Mouse (Mus musculus) ES-Bruce4 (cell line): Measurements from ENCODE around the gene Flad1. TPM values are rescaled to one million over a fixed set of nuclear protein-coding genes. Genes with fewer than 3 reads are reported as not detected.

Source experiments
- H3K27ac ChIP-seq: 2 replicates; pipeline ENCODE4 v1.5.1; 2012; ENCODE audit warnings: low read length, inconsistent platforms; ENCODE audit not compliant: insufficient read depth
- H3K27me3 ChIP-seq: 2 replicates; pipeline ENCODE4 v1.6.1; 2012; ENCODE audit warnings: mild to moderate bottlenecking, low read length, inconsistent platforms; ENCODE audit not compliant: control insufficient read depth, poor library complexity, insufficient read depth, severe bottlenecking
- H3K36me3 ChIP-seq: 2 replicates; pipeline ENCODE4 v1.6.1; 2012; ENCODE audit warnings: inconsistent platforms, mild to moderate bottlenecking, low read length, moderate library complexity; ENCODE audit not compliant: control insufficient read depth, poor library complexity, insufficient read depth, severe bottlenecking
- H3K4me1 ChIP-seq: one replicate; pipeline ENCODE4 v1.8.1; 2011; ENCODE audit warnings: low read length; ENCODE audit not compliant: control insufficient read depth, insufficient read depth
- H3K4me3 ChIP-seq: 2 replicates; pipeline ENCODE4 v1.5.1; 2011; ENCODE audit warnings: low read depth, mild to moderate bottlenecking, low read length
- H3K9ac ChIP-seq: 2 replicates; pipeline ENCODE4 v1.6.1; 2012; ENCODE audit warnings: low read depth, mild to moderate bottlenecking, inconsistent platforms; ENCODE audit not compliant: poor library complexity, severe bottlenecking
- H3K9me3 ChIP-seq: replicated peaks from 2 replicates; pipeline ENCODE4 v1.6.1; 2012; ENCODE audit warnings: mild to moderate bottlenecking, low read length, inconsistent platforms; ENCODE audit not compliant: control insufficient read depth, poor library complexity, insufficient read depth, severe bottlenecking
- CTCF ChIP-seq: IDR thresholded peaks from one replicate; pipeline ENCODE4 v1.8.1; 2011; ENCODE audit warnings: low read depth, low read length
- EP300 ChIP-seq: IDR thresholded peaks from 2 replicates; pipeline ENCODE4 v1.6.1; 2011; ENCODE audit warnings: low read depth, low read length; ENCODE audit not compliant: insufficient read depth
- POLR2A ChIP-seq: IDR thresholded peaks from one replicate; pipeline ENCODE4 v1.8.1; 2011; ENCODE audit warnings: low read length; ENCODE audit not compliant: insufficient read depth
- polyA plus RNA-seq: library from polyadenylated mRNA; stranded (reverse); fragments of >200 nt; gene quantifications from 2 replicates; pipeline ENCODE4 v1.2.4, GENCODE M21; 2011; ENCODE audit warnings: low read depth; ENCODE audit not compliant: missing spikeins, insufficient read depth, insufficient read length

Gene Flad1
- polyA plus RNA-seq, 1 experiment = 25.1 TPM

- no peaks in the 10 kb centered on the region for H3K9me3 ChIP-seq
- peaks cover 2% of the 10 kb centered on the region for H3K4me1 ChIP-seq
- H3K9ac ChIP-seq = peak overlapping the region; percentile 89
- H3K27ac ChIP-seq = no peak overlapping the region
- H3K4me3 ChIP-seq = peak overlapping the region; percentile 84
- H3K36me3 ChIP-seq = no peaks in the 10 kb centered on the region
- no peaks in the 10 kb centered on the region for H3K27me3 ChIP-seq
- TF ChIP-seq EP300 (0 out of 2 replicates have a peak, but pooled peaks have one; percentile 6), CTCF (no peak)
These were observed 19.8 kb downstream of the Flad1 start for GRCm38 (mm10) chr3:89391663-89392511.

GRCm38 (mm10) chr3:89390699-89391662 lies 20.7 kb downstream of the Flad1 start:
- no peaks in the 10 kb centered on the region for H3K27me3 ChIP-seq
- no peaks in the 10 kb centered on the region for H3K9me3 ChIP-seq
- H3K4me3 ChIP-seq = peak overlapping the region; percentile 84
- TF ChIP-seq CTCF (no peak), EP300 (no peak), POLR2A (no peak)
- peaks cover 2% of the 10 kb centered on the region for H3K4me1 ChIP-seq
- H3K27ac ChIP-seq = no peak overlapping the region
- peak overlapping the region; percentile 89 for H3K9ac ChIP-seq
- no peaks in the 10 kb centered on the region for H3K36me3 ChIP-seq

GRCm38 (mm10) chr3:89390111-89390515 lies 21.6 kb downstream of the Flad1 start:
- Histone ChIP-seq H3K9me3 (no peaks in the 10 kb centered on the region), H3K36me3 (no peaks in the 10 kb centered on the region), H3K27me3 (no peaks in the 10 kb centered on the region), H3K9ac (no peak overlapping the region), H3K27ac (no peak overlapping the region), H3K4me3 (no peak overlapping the region), H3K4me1 (peaks cover 2% of the 10 kb centered on the region)
- TF ChIP-seq CTCF = no peak
- no peak for TF ChIP-seq EP300
- TF ChIP-seq POLR2A = no peak

- Histone ChIP-seq H3K27me3 (no peaks in the 10 kb centered on the region), H3K9ac (no peak overlapping the region), H3K9me3 (no peaks in the 10 kb centered on the region), H3K4me1 (peaks cover 3% of the 10 kb centered on the region), H3K36me3 (no peaks in the 10 kb centered on the region), H3K27ac (no peak overlapping the region), H3K4me3 (no peak overlapping the region)
- TF ChIP-seq CTCF (no peak), POLR2A (no peak), EP300 (no peak)
These were observed 22.5 kb downstream of the Flad1 start for GRCm38 (mm10) chr3:89388901-89389740.

GRCm38 (mm10) chr3:89388134-89388881 lies 23.4 kb downstream of the Flad1 start:
- Histone ChIP-seq H3K4me3 (no peak overlapping the region), H3K9me3 (no peaks in the 10 kb centered on the region), H3K36me3 (no peaks in the 10 kb centered on the region), H3K4me1 (peaks cover 10% of the 10 kb centered on the region), H3K9ac (no peak overlapping the region), H3K27ac (no peak overlapping the region), H3K27me3 (no peaks in the 10 kb centered on the region)
- TF ChIP-seq POLR2A (no peak), EP300 (no peak), CTCF (no peak)
